Mouse (Mus musculus) embryonic facial prominence, embryonic 14.5 days (tissue): ENCODE data around the gene Rspo1. TPM values are rescaled to one million over a fixed set of nuclear protein-coding genes. Genes with fewer than 3 reads are reported as not detected.
"Not testable (repeated sequence)": the region's sequence is repeated elsewhere in the genome, so short reads cannot be mapped to it uniquely, and the experiment has no call there.

Experiments
- ATAC-seq: fragments of 200-750 bp; cut with Nextera tagmentation; 2 replicates; pipeline ENCODE4 v1.8.0; 2017; ENCODE audit warnings: low read depth, moderate number of reproducible peaks, moderate TSS enrichment
- DNase-seq: peaks from one replicate; pipeline ENCODE4 v3.0.0-alpha.2; 2015; ENCODE audit warnings: low spot score
- H3K27ac ChIP-seq: fragments of 300-500 bp; sonication (generic); replicated peaks from 2 replicates; pipeline ENCODE4 v1.5.1; 2014; ENCODE audit warnings: low read depth, mild to moderate bottlenecking, low read length, moderate library complexity
- H3K27me3 ChIP-seq: fragments of 300-500 bp; sonication (generic); replicated peaks from 2 replicates; pipeline ENCODE4 v1.6.1; 2014; ENCODE audit warnings: low read length; ENCODE audit not compliant: control insufficient read depth, insufficient read depth
- H3K36me3 ChIP-seq: fragments of 300-500 bp; sonication (generic); 2 replicates; pipeline ENCODE4 v1.6.1; 2014; ENCODE audit warnings: low read length, mixed read lengths; ENCODE audit not compliant: control insufficient read depth, insufficient read depth
- H3K4me1 ChIP-seq: fragments of 300-500 bp; sonication (generic); 2 replicates; pipeline ENCODE4 v1.6.1; 2014; ENCODE audit warnings: antibody characterized with exemption, low read length; ENCODE audit not compliant: control insufficient read depth, insufficient read depth
- H3K4me2 ChIP-seq: fragments of 300-500 bp; sonication (generic); 2 replicates; pipeline ENCODE4 v1.6.1; 2014; ENCODE audit warnings: low read depth, mild to moderate bottlenecking, low read length, moderate library complexity, mixed read lengths
- H3K4me3 ChIP-seq: fragments of 300-500 bp; sonication (generic); 2 replicates; pipeline ENCODE4 v1.5.1; 2014; ENCODE audit warnings: low read depth, mild to moderate bottlenecking, low read length
- H3K9ac ChIP-seq: fragments of 300-500 bp; sonication (generic); 2 replicates; pipeline ENCODE4 v1.6.1; 2014; ENCODE audit warnings: low read depth, mild to moderate bottlenecking, low read length, moderate library complexity, mixed read lengths
- H3K9me3 ChIP-seq: fragments of 300-500 bp; sonication (generic); 2 replicates; pipeline ENCODE4 v1.6.1; 2016; ENCODE audit warnings: low read length; ENCODE audit not compliant: control insufficient read depth
- WGBS: fragments of 180-500 bp; shearing (Covaris S2); extraction: QIAGEN DNeasy Blood & Tissue Kit; methylation state at CpG from one replicate; pipeline ENCODE4 v1.1.7; 2014; 5-methylcytosine and 5-hydroxymethylcytosine counted together
- polyA plus RNA-seq: library from polyadenylated mRNA; unstranded; fragments of >200 nt; fragmentation: Nextera tagmentation; extraction: Ambion mirVana; gene quantifications from 2 replicates; pipeline ENCODE4 v1.2.1, GENCODE M21; 2014

The Rspo1 gene
- 10.0 and 10.6 TPM in 2 replicates for polyA plus RNA-seq

GRCm38 (mm10) chr4:124985671-124986602, at the start of gene Rspo1:
Gene Rspo1 (plus strand): TSS chr4:124986430.
- peaks cover 90% of the 10 kb centered on the region for H3K27me3 ChIP-seq
- WGBS, result 2% methylated on average over 25 of the region's 62 CpGs
- peak within 1 kb of the TSS; percentile 64 for H3K9ac ChIP-seq
- ATAC-seq (peak; percentile 67), DNase-seq (peak; percentile 68)
- H3K4me1 ChIP-seq, result peaks cover 17% of the 10 kb centered on the region
- H3K36me3 ChIP-seq, result no peaks in the 10 kb centered on the region
- peak within 1 kb of the TSS; percentile 52 for H3K4me3 ChIP-seq
- H3K4me2 ChIP-seq, result peak within 1 kb of the TSS; percentile 72
- no peak within 1 kb of the TSS; the same call in 1 of the 2 replicates for H3K27ac ChIP-seq
- H3K9me3 ChIP-seq, result no peaks in the 10 kb centered on the region

- DNase-seq, result peak; percentile 99
- H3K9me3 ChIP-seq, result no peaks in the 10 kb centered on the region
- WGBS, result under 1% methylated on average over 52 of the region's 52 CpGs
- peaks cover 12% of the 10 kb centered on the region; the same call in 1 of the 2 replicates for H3K4me1 ChIP-seq
- peak within 1 kb of the TSS; percentile 70 for H3K9ac ChIP-seq
- peak within 1 kb of the TSS; percentile 77 for H3K4me2 ChIP-seq
- H3K27ac ChIP-seq, result peak within 1 kb of the TSS; percentile 61
- H3K27me3 ChIP-seq, result no peaks in the 10 kb centered on the region
- peak within 1 kb of the TSS; percentile 94 for H3K4me3 ChIP-seq
- peak; percentile 100 for ATAC-seq
- peaks cover 27% of the 10 kb centered on the region; the same call in 1 of the 2 replicates for H3K36me3 ChIP-seq
Measured at GRCm38 (mm10) chr4:124936613-124937471, 49.4 kb upstream of the Rspo1 start, which contains the start of gene 9930104L06Rik. Gene 9930104L06Rik (plus strand): TSS chr4:124937048.

GRCm38 (mm10) chr4:124939211-124939610, 47.0 kb upstream of the Rspo1 start, which contains the start of gene Cdca8:
Gene Cdca8 (minus strand): TSS chr4:124939311.
- WGBS, result 92% methylated on average over 4 of the region's 4 CpGs
- Histone ChIP-seq H3K4me2 (0 out of 2 replicates have a peak within 1 kb of the TSS, but pooled peaks have one; percentile 77), H3K4me1 (peaks cover 12% of the 10 kb centered on the region; the same call in 1 of the 2 replicates), H3K36me3 (peaks cover 35% of the 10 kb centered on the region; the same call in 1 of the 2 replicates)
- DNase-seq, H3K27ac ChIP-seq, H3K27me3 ChIP-seq, H3K9me3 ChIP-seq, H3K9ac ChIP-seq, ATAC-seq, H3K4me3 ChIP-seq: not testable (repeated sequence)

- no peak overlapping the region for H3K9ac ChIP-seq
- H3K9me3 ChIP-seq, result no peaks in the 10 kb centered on the region
- 3% methylated on average over 4 of the region's 4 CpGs for WGBS
- H3K27ac ChIP-seq, result no peak overlapping the region
- ATAC-seq, result no peak
- peaks cover 35% of the 10 kb centered on the region; the same call in 1 of the 2 replicates for H3K36me3 ChIP-seq
- no peaks in the 10 kb centered on the region for H3K4me1 ChIP-seq
- peak; percentile 74 for DNase-seq
- H3K27me3 ChIP-seq, result no peaks in the 10 kb centered on the region
- H3K4me2 ChIP-seq, result no peak overlapping the region
- H3K4me3 ChIP-seq, result no peak overlapping the region
Measured at GRCm38 (mm10) chr4:124943022-124943421, 43.2 kb upstream of the Rspo1 start.

- Histone ChIP-seq H3K4me1 (no peaks in the 10 kb centered on the region), H3K27ac (no peak overlapping the region), H3K36me3 (peaks cover 31% of the 10 kb centered on the region; the same call in 1 of the 2 replicates), H3K9me3 (no peaks in the 10 kb centered on the region), H3K4me2 (no peak overlapping the region), H3K27me3 (no peaks in the 10 kb centered on the region), H3K4me3 (no peak overlapping the region), H3K9ac (no peak overlapping the region)
- WGBS, result 53% methylated on average over 5 of the region's 5 CpGs
- ATAC-seq (no peak), DNase-seq (peak; percentile 14)
Measured at GRCm38 (mm10) chr4:124943781-124944180, 42.4 kb upstream of the Rspo1 start.

- WGBS, result 57% methylated on average over 2 of the region's 2 CpGs
- ATAC-seq (no peak), DNase-seq (peak; percentile 12)
- Histone ChIP-seq H3K36me3 (peaks cover 21% of the 10 kb centered on the region; the same call in 1 of the 2 replicates), H3K4me2 (no peak overlapping the region), H3K4me1 (no peaks in the 10 kb centered on the region), H3K27me3 (no peaks in the 10 kb centered on the region), H3K9ac (no peak overlapping the region), H3K9me3 (no peaks in the 10 kb centered on the region), H3K4me3 (no peak overlapping the region), H3K27ac (no peak overlapping the region)
Measured at GRCm38 (mm10) chr4:124944961-124945360, 41.3 kb upstream of the Rspo1 start.

- Histone ChIP-seq H3K9ac (no peak overlapping the region), H3K4me2 (no peak overlapping the region), H3K9me3 (no peaks in the 10 kb centered on the region), H3K27me3 (no peaks in the 10 kb centered on the region), H3K27ac (no peak overlapping the region), H3K36me3 (no peaks in the 10 kb centered on the region), H3K4me3 (no peak overlapping the region), H3K4me1 (no peaks in the 10 kb centered on the region)
- DNase-seq (no peak), ATAC-seq (no peak)
- 87% methylated on average over 3 of the region's 3 CpGs for WGBS
Measured at GRCm38 (mm10) chr4:124949488-124949887, 36.7 kb upstream of the Rspo1 start.
